Mouse (Mus musculus): ENCODE results near the gene Hist1h2bb. TPM values are rescaled to one million over a fixed set of nuclear protein-coding genes. Genes with fewer than 3 reads are reported as not detected.
"Not testable (repeated sequence)": the region's sequence is repeated elsewhere in the genome, so short reads cannot be mapped to it uniquely, and the experiment has no call there.

The Hist1h2bb gene
- polyA plus RNA-seq (2016; fragmentation: Nextera tagmentation; extraction: Ambion mirVana) = 2.5 and 4.5 TPM in 2 replicates

DNA sequence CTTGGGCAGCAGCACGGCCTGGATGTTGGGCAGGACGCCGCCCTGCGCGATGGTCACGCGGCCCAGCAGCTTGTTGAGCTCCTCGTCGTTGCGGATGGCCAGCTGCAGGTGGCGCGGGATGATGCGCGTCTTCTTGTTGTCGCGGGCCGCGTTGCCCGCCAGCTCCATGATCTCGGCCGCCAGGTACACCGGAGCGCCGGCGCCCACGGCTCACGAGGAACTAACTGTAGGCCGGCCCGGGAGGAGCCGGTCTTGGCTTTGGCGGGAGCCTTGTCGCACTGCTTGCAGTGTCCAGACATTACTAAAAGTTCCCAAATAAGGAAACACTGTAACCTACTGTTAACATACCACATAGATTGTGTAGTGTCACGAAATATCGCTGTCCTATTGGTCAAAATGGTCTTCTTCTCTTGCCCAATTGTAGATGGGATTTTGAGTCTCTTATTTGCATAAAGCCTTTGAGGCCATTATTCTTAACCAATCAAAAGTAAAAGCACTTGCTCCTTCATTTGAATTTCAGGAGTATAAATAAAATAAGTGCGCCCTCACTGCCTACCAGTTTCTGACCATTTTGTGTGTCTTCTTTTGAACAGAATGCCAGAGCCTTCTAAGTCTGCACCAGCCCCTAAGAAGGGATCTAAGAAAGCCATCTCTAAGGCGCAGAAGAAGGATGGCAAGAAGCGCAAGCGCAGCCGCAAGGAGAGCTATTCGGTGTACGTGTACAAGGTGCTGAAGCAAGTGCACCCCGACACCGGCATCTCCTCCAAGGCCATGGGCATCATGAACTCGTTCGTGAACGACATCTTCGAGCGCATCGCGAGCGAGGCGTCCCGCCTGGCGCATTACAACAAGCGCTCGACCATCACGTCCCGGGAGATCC lies at the start of gene Hist1h2bb:
Gene Hist1h2bb, plus strand, starts transcription at position 534 of the 880 bp plus-strand sequence.
- Histone ChIP-seq H3K4me1 (peaks cover 21% of the 10 kb centered on the region), H3K4me2 (replicated peaks) (peak within 1 kb of the TSS; percentile 67), H3K4me3 (peak within 1 kb of the TSS; percentile 47), H3K9ac (replicated peaks) (peak within 1 kb of the TSS; percentile 62), H3K27ac (replicated peaks) (peak within 1 kb of the TSS; percentile 98)
- H3K36me3 ChIP-seq, H3K27me3 ChIP-seq, H3K9me3 ChIP-seq: not testable (repeated sequence)
- ATAC-seq (ENCODE audit: low FRiP score, low read depth) = peak; percentile 92
- WGBS = under 1% methylated on average over 45 of the region's 58 CpGs

GRCm38 (mm10) chr13:23697491-23698299 lies 48.8 kb upstream of the Hist1h2bb start:
- Histone ChIP-seq H3K4me2 (replicated peaks) (peak overlapping the region; percentile 77), H3K4me3 (peak overlapping the region; percentile 47), H3K4me1 (0 out of 2 replicates have a peak, but pooled peaks cover 5% of the 10 kb centered on the region), H3K9ac (replicated peaks) (peak overlapping the region; percentile 65), H3K9me3 (no peaks in the 10 kb centered on the region), H3K27me3 (no peaks in the 10 kb centered on the region), H3K27ac (replicated peaks) (peak overlapping the region; percentile 92), H3K36me3 (no peaks in the 10 kb centered on the region)
- peak; percentile 53 for ATAC-seq (ENCODE audit: low FRiP score, low read depth)
- under 1% methylated on average over 27 of the region's 32 CpGs for WGBS

DNA sequence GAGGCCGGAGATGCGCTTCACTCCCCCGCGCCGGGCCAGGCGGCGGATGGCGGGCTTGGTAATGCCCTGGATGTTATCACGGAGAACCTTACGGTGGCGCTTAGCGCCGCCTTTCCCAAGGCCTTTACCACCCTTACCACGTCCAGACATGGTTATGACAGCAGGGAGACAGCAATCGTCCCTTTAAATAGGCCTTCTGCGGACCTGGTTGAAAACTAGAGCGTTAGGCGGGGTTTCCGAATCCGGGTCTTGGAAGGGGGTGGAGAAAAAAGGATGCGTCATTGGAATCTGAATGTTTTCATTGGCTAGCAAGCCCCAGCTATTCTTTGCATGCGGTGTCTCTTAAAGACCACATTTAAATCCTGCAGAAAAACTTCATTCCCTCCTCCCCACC lies 48.2 kb upstream of the Hist1h2bb start, which contains the start of gene Hist1h4c:
Gene Hist1h4c, minus strand, starts transcription at position 155 of the 394 bp plus-strand sequence.
- Histone ChIP-seq H3K27me3 (no peaks in the 10 kb centered on the region), H3K4me3 (peak within 1 kb of the TSS; percentile 47), H3K4me2 (replicated peaks) (peak within 1 kb of the TSS; percentile 77), H3K9me3 (no peaks in the 10 kb centered on the region), H3K4me1 (0 out of 2 replicates have a peak, but pooled peaks cover 5% of the 10 kb centered on the region), H3K9ac (replicated peaks) (peak within 1 kb of the TSS; percentile 65), H3K36me3 (no peaks in the 10 kb centered on the region), H3K27ac (replicated peaks) (peak within 1 kb of the TSS; percentile 92)
- 0% methylated on average over 18 of the region's 22 CpGs for WGBS
- ATAC-seq (ENCODE audit: low FRiP score, low read depth) = peak; percentile 95

DNA sequence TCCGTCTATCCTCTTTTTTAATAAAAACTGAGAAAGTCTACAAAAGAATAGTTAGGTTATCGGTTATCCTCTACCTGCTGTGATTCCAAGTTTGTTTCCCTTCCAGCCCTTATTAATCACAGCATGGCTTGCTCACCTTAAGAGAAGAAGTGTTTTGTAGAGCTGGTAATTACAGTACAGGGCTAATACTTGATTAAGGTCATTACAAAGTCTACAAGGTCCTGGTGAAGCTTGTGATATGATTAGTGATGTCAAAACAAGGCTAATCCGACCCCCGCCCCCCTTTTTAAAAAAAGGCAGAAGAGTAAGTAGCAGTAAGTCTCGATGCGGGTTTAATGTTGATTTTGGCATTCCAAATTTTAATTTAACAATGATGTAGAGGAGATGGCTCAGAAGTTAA lies 47.5 kb upstream of the Hist1h2bb start:
- Histone ChIP-seq H3K36me3 (no peaks in the 10 kb centered on the region), H3K4me2 (replicated peaks) (peak overlapping the region; percentile 77; the same call in 1 of the 2 replicates), H3K9me3 (no peaks in the 10 kb centered on the region), H3K4me1 (0 out of 2 replicates have a peak, but pooled peaks cover 5% of the 10 kb centered on the region), H3K27me3 (no peaks in the 10 kb centered on the region), H3K4me3 (no peak overlapping the region; the same call in 1 of the 2 replicates), H3K9ac (replicated peaks) (no peak overlapping the region), H3K27ac (replicated peaks) (peak overlapping the region; percentile 92)
- ATAC-seq (ENCODE audit: low FRiP score, low read depth) = no peak
- WGBS = 56% methylated on average over 6 of the region's 6 CpGs

DNA sequence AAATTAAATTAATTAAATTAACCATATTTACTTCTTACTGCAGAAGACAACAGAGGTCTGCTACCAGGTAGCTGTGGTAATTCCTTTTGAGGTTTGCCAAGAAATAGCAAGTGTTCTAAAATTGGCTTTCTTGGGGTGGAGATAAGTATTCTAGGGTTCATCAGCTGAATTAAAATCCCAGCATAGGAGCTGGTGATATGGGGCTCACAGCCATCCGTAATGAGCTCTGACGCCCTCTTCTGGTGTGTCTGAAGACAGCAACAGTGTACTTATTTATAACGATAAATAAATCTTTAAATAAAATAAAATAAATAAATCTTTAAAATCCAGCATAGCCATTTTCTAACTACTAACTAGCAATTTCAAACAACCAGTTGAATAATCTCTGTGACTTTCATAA lies 46.8 kb upstream of the Hist1h2bb start:
- no peaks in the 10 kb centered on the region for H3K27me3 ChIP-seq
- H3K4me1 ChIP-seq = 0 out of 2 replicates have a peak, but pooled peaks cover 5% of the 10 kb centered on the region
- no peak overlapping the region for H3K27ac ChIP-seq (replicated peaks)
- no peaks in the 10 kb centered on the region for H3K9me3 ChIP-seq
- no peaks in the 10 kb centered on the region for H3K36me3 ChIP-seq
- ATAC-seq (ENCODE audit: low FRiP score, low read depth) = no peak
- no peak overlapping the region for H3K4me2 ChIP-seq (replicated peaks)
- H3K9ac ChIP-seq (replicated peaks) = no peak overlapping the region
- 74% methylated on average over 3 of the region's 3 CpGs for WGBS
- no peak overlapping the region for H3K4me3 ChIP-seq

GRCm38 (mm10) chr13:23700786-23701520 lies 45.6 kb upstream of the Hist1h2bb start:
- no peaks in the 10 kb centered on the region for H3K27me3 ChIP-seq
- no peak overlapping the region for H3K4me2 ChIP-seq (replicated peaks)
- H3K27ac ChIP-seq (replicated peaks) = no peak overlapping the region
- WGBS = 32% methylated on average over 8 of the region's 8 CpGs
- H3K36me3 ChIP-seq = no peaks in the 10 kb centered on the region
- 0 out of 2 replicates have a peak, but pooled peaks cover 5% of the 10 kb centered on the region for H3K4me1 ChIP-seq
- no peak overlapping the region for H3K9ac ChIP-seq (replicated peaks)
- H3K9me3 ChIP-seq = no peaks in the 10 kb centered on the region
- no peak overlapping the region for H3K4me3 ChIP-seq
- ATAC-seq (ENCODE audit: low FRiP score, low read depth) = peak; percentile 48

DNA sequence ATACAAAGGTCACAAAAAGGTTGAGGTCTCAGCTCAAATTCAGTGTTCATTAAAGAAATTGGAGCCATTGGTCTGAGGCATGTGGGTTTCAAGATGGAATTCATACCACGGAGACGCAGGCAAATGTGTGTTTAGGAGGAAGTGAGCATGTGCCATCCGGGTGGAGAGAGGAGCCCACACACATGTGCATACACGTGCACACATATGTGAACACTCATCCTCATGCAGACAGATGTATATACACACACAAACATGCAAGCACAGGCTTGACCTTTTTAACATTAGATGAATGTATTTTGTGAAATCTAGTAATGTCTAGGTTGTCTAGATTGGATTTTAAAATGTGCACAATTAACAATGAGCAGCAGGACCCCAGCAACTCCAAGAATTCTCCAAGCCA lies 44.3 kb upstream of the Hist1h2bb start:
- Histone ChIP-seq H3K4me3 (no peak overlapping the region), H3K4me2 (replicated peaks) (no peak overlapping the region), H3K36me3 (no peaks in the 10 kb centered on the region), H3K27ac (replicated peaks) (no peak overlapping the region), H3K9me3 (no peaks in the 10 kb centered on the region), H3K27me3 (no peaks in the 10 kb centered on the region), H3K4me1 (0 out of 2 replicates have a peak, but pooled peaks cover 5% of the 10 kb centered on the region), H3K9ac (replicated peaks) (no peak overlapping the region)
- 87% methylated on average over 4 of the region's 4 CpGs for WGBS
- no peak for ATAC-seq (ENCODE audit: low FRiP score, low read depth)

DNA sequence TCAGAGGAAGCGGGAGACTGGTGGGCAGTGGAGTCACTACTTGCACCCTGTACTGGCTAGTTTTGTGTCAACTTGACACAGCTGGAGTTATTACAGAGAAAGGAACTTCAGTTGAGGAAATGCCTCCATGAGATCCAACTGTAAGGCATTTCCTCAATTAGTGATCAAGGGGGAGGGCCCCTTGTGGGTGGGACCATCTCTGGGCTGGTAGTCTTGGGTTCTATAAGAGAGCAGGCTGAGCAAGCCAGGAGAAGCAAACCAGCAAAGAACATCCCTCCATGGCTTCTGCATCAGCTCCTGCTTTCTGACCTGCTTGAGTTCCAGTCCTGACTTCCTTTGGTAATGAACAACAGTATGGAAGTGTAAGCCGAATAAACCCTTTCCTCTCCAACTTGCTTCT lies 43.7 kb upstream of the Hist1h2bb start:
- not testable (repeated sequence) for H3K4me1 ChIP-seq; ATAC-seq (ENCODE audit: low FRiP score, low read depth); H3K27ac ChIP-seq (replicated peaks); H3K36me3 ChIP-seq; H3K9ac ChIP-seq (replicated peaks); H3K4me2 ChIP-seq (replicated peaks); H3K4me3 ChIP-seq; H3K27me3 ChIP-seq; H3K9me3 ChIP-seq
- 90% methylated on average over 2 of the region's 2 CpGs for WGBS

DNA sequence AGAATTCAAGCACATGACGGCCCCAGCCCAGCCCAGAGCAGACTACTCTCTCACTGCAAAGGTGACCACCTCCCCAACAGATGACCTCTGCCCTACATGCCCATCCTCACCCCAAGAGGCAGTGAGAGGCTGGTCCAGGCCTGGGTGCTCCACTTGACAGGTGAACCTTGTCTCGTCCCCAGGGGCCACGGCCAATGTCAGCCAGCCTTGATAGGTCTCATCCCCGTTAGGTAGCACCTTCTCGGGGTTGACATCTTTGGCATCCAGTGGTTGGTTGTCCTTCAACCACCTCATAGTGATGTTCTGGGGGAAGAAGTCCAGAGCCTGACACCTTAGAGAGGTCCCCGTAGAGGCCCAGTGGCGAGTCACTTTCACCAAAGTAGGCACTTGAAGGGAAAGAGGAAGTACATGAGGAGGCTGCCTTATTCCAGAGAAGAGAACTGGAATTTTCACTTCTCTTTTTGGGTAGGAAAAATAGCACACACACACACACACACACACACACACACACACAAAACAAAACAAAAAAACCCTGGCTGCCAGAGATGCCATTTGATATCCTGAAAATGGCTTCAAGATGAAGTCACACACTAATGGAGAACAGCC lies 40.7 kb upstream of the Hist1h2bb start:
- H3K36me3 ChIP-seq = no peaks in the 10 kb centered on the region
- no peak overlapping the region for H3K4me3 ChIP-seq
- H3K9ac ChIP-seq (replicated peaks) = no peak overlapping the region
- peaks cover 16% of the 10 kb centered on the region for H3K4me1 ChIP-seq
- no peak for ATAC-seq (ENCODE audit: low FRiP score, low read depth)
- H3K9me3 ChIP-seq = no peaks in the 10 kb centered on the region
- WGBS = 92% methylated on average over 7 of the region's 7 CpGs
- H3K4me2 ChIP-seq (replicated peaks) = no peak overlapping the region
- peaks cover 6% of the 10 kb centered on the region; the same call in 1 of the 2 replicates for H3K27me3 ChIP-seq
- H3K27ac ChIP-seq (replicated peaks) = no peak overlapping the region

- H3K4me2 ChIP-seq (replicated peaks) = no peak overlapping the region
- H3K9ac ChIP-seq (replicated peaks) = no peak overlapping the region
- H3K4me1 ChIP-seq = peaks cover 16% of the 10 kb centered on the region
- ATAC-seq (ENCODE audit: low FRiP score, low read depth) = no peak
- no peaks in the 10 kb centered on the region for H3K36me3 ChIP-seq
- H3K4me3 ChIP-seq = no peak overlapping the region
- 94% methylated on average over 12 of the region's 12 CpGs for WGBS
- H3K27me3 ChIP-seq = peaks cover 11% of the 10 kb centered on the region; the same call in 1 of the 2 replicates
- no peak overlapping the region for H3K27ac ChIP-seq (replicated peaks)
- no peaks in the 10 kb centered on the region for H3K9me3 ChIP-seq
These were observed 39.8 kb upstream of the Hist1h2bb start for GRCm38 (mm10) chr13:23706771-23707170.

DNA sequence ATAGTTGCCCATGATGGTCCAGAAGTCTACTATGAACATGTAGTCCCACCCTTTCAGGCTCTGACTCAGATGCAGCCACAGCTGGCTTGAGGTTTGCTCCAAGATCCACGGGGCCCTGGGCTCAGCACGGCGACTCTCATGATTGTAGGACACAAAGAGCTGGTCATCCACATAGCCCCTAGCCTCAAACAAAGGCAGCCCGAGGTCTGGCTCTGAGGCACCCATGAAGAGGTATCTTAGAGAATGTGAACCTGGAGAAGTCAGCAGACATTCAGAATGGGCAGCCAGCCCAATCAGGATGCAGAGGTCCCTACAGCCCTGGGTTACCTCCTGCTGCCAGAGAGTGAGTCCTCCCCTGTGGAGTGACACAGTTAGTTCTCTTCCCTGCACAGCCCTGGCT lies 38.5 kb upstream of the Hist1h2bb start:
- ATAC-seq (ENCODE audit: low FRiP score, low read depth) = no peak
- H3K36me3 ChIP-seq = no peaks in the 10 kb centered on the region
- peaks cover 11% of the 10 kb centered on the region; the same call in 1 of the 2 replicates for H3K27me3 ChIP-seq
- 79% methylated on average over 4 of the region's 4 CpGs for WGBS
- H3K27ac ChIP-seq (replicated peaks) = no peak overlapping the region
- H3K4me3 ChIP-seq = no peak overlapping the region
- peaks cover 16% of the 10 kb centered on the region for H3K4me1 ChIP-seq
- H3K9me3 ChIP-seq = no peaks in the 10 kb centered on the region
- H3K9ac ChIP-seq (replicated peaks) = no peak overlapping the region
- H3K4me2 ChIP-seq (replicated peaks) = no peak overlapping the region
